Mouse (Mus musculus): ENCODE measurements around the gene Cdv3. TPM values are rescaled to one million over a fixed set of nuclear protein-coding genes. Genes with fewer than 3 reads are reported as not detected.

Cdv3 gene
- 74.7 and 145 TPM in 2 replicates for polyA plus RNA-seq (2012; rRNA removed)

DNA sequence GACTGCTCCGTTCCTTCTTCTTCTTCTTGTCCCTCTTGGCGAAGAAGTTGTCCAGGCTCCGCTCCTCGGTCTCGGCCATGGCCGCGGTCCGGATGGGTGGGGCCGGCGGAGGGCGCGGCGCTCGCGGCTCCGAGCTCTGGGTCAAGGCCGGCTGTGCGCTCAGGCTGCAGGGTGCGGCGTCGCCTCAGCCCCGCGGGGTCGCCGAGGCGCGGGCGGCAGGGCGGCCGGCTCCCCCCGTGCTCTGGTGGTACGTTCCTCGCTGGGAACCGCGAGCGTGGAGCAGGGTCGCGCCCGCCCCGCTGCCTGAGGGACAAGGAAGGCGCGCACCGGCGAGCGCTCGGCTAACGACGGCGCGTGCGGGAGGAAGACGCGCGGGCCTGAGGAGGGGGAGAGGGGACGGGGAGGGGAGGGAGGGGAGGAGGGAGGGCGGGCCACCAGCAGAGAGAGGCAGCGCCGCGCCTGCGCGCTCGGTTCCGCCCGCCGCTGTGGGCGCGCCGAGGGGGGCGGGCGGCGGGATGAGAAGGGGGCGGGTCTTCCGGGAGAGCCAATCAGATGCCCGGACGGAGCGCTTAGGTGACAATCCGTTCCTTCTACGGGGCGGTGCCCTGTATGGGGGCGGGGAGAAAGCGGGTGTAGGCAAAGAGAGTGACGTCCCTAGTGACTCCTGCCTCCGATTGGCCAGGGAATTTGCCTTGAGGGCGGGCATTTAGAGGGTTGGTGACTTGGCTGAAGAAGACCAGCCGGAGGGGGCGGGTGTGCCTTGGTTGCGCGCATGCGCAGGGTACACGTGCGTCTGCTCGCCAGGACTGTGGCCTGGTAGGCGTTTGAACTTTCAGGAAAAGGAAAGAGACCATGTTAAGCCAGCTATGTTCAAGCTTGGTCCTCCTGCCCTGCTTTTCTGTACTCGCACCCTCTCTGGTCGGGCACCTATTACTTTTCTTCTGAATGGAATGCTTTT lies at the start of gene Cdv3:
Gene Cdv3, minus strand, starts transcription at position 551 of the 958 bp plus-strand sequence.

DNA sequence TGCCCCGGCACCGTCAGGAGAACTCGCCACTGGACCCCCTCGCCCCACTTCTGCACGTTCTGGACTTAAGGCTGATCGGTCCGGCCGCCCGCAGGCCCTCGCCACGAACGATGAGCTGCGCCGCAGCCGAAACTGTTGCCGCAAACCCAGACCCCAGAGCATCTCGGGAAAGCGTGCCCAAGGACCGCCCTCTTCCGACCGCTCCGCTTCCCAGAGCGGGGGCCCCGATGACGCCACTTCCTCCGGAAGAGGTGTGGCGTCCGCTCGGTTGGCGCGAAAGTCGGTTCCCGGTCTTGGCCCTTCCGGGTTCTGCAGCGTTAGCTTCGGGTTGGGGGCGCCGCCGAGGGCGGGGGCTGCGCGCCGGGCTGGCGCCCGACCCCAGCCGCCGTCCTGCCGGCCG lies 60.7 kb downstream of the Cdv3 start, which contains the start of the genes 1300017J02Rik and Topbp1:
Gene 1300017J02Rik, minus strand, starts transcription at position 156 of the 400 bp plus-strand sequence.
Gene Topbp1, plus strand, starts transcription at position 289 of the 400 bp plus-strand sequence.

Other genes with a start within 250 kb of the Cdv3 start
- 56.3 and 76.9 TPM in 2 replicates for gene Srprb, start 163.7 kb downstream of the Cdv3 start, polyA plus RNA-seq (2012; rRNA removed)
- gene Gm20425, start 135.5 kb downstream of the Cdv3 start, polyA plus RNA-seq (2012; rRNA removed) = 12.3 TPM in 1 of 2 replicates, not detected in the other
- 332 and 630 TPM in 2 replicates for gene Trf, start 135.4 kb downstream of the Cdv3 start, polyA plus RNA-seq (2012; rRNA removed)
- 0.67 and 0.77 TPM in 2 replicates for gene 1300017J02Rik, start 60.8 kb downstream of the Cdv3 start, polyA plus RNA-seq (2012; rRNA removed)
- gene Topbp1, start 60.6 kb downstream of the Cdv3 start, polyA plus RNA-seq (2012; rRNA removed) = 14.5 and 15.2 TPM in 2 replicates
- gene Bfsp2, start 114.6 kb upstream of the Cdv3 start, polyA plus RNA-seq (2012; rRNA removed) = 0.09 TPM in 1 of 2 replicates, not detected in the other

Data from ovary, adult 2 months (tissue).